Mouse (Mus musculus): ENCODE measurements around the gene Oog2. TPM values are rescaled to one million over a fixed set of nuclear protein-coding genes. Genes with fewer than 3 reads are reported as not detected.
"Not testable (repeated sequence)": the region's sequence is repeated elsewhere in the genome, so short reads cannot be mapped to it uniquely, and the experiment has no call there.

Oog2 gene
- total RNA-seq (2021), result not detected
- long read RNA-seq, experiment 1, result 0 reads
- long read RNA-seq, experiment 2, result 0 reads

GRCm38 (mm10) chr4:144190419-144190818, at the start of gene Oog2:
TSS of gene Oog2 (plus strand) at chr4:144190719.
- no peak for DNase-seq

- DNase-seq, result no peak
Observed at GRCm38 (mm10) chr4:144162563-144162962, 28.0 kb upstream of the Oog2 start, which contains the start of gene Oog3. TSS of gene Oog3 (minus strand) at chr4:144162663.

- not testable (repeated sequence) for DNase-seq
Observed at GRCm38 (mm10) chr4:144213218-144213617, 22.7 kb downstream of the Oog2 start, which contains the start of gene C87977. TSS of gene C87977 (minus strand) at chr4:144213318.

Other genes with a start within 250 kb of the Oog2 start
- gene Pramef25, start 239.7 kb upstream of the Oog2 start, total RNA-seq (2021), result not detected
- gene Gm13101, start 223.8 kb upstream of the Oog2 start, total RNA-seq (2021), result not detected
- not detected for gene Pramef17, start 196.3 kb upstream of the Oog2 start, total RNA-seq (2021)
- not detected for gene Pramel4, start 131.6 kb upstream of the Oog2 start, total RNA-seq (2021)
- gene Gm13102, start 84.2 kb upstream of the Oog2 start, total RNA-seq (2021), result not detected
- not detected for gene Oog3, start 28.1 kb upstream of the Oog2 start, total RNA-seq (2021)
- not detected for gene C87977, start 22.6 kb downstream of the Oog2 start, total RNA-seq (2021)
- gene Pramel5, start 89.8 kb downstream of the Oog2 start, total RNA-seq (2021), result not detected
- gene Gm13128, start 139.5 kb downstream of the Oog2 start, total RNA-seq (2021), result not detected
- gene Gm13119, start 167.2 kb downstream of the Oog2 start, total RNA-seq (2021), result not detected
- not detected for gene Pramef20, start 187.2 kb downstream of the Oog2 start, total RNA-seq (2021)
- not detected for gene Pramef12, start 217.7 kb downstream of the Oog2 start, total RNA-seq (2021)
- gene 1700012P22Rik, start 248.1 kb downstream of the Oog2 start, total RNA-seq (2021), result not detected